In genomic region chr2:126495230-126495629, GRCm38 (mm10) we compare ENCODE assay signal across 21 mouse cellular contexts. TPM values are rescaled to one million over a fixed set of nuclear protein-coding genes. Genes with fewer than 3 reads are reported as not detected.
DNase-seq lines count a peak whose midpoint lies in the region; ATAC-seq and TF ChIP-seq lines count a peak whose summit lies in the region.
"Had no signal": no experiment of that assay in that cellular context is flagged by ENCODE, and none has a peak within 500 bp of the region (broad histone marks: within the 10 kb centered on the region; RNA-seq: fewer than 3 reads in every experiment).

No protein-coding gene starts in this region.

- H3K9ac ChIP-seq in embryonic facial prominence, embryonic 14.5 days (ENCODE audit: low read depth, low read length), result no peak overlapping the region
- no peak overlapping the region for H3K9ac ChIP-seq in hindbrain, postnatal 0 days (replicated peaks; ENCODE audit: low read length)
- H3K9ac ChIP-seq in hindbrain, embryonic 16.5 days (ENCODE audit: low read depth, low read length), result no peak overlapping the region
- no peak overlapping the region for H3K9ac ChIP-seq in neural tube, embryonic 13.5 days
- H3K9ac ChIP-seq in neural tube, embryonic 15.5 days (replicated peaks), result no peak overlapping the region
- H3K9ac ChIP-seq: forebrain, embryonic 12.5 days; heart, embryonic 12.5 days; hindbrain, embryonic 12.5 days had no signal

- H3K4me1 ChIP-seq in embryonic facial prominence, embryonic 14.5 days (ENCODE audit: control insufficient read depth, insufficient read depth, low read length), result no peaks in the 10 kb centered on the region
- no peaks in the 10 kb centered on the region for H3K4me1 ChIP-seq in embryonic facial prominence, embryonic 10.5 days
- no peaks in the 10 kb centered on the region for H3K4me1 ChIP-seq in hindbrain, postnatal 0 days (ENCODE audit: insufficient read depth, low read length)
- no peaks in the 10 kb centered on the region for H3K4me1 ChIP-seq in hindbrain, embryonic 16.5 days (ENCODE audit: control insufficient read depth, insufficient read depth, low read depth, low read length)
- peaks cover 12% of the 10 kb centered on the region for H3K4me1 ChIP-seq in neural tube, embryonic 13.5 days (replicated peaks)
- H3K4me1 ChIP-seq in neural tube, embryonic 15.5 days, result peaks cover 5% of the 10 kb centered on the region; the same call in 1 of the 2 replicates
- H3K4me1 ChIP-seq: forebrain, embryonic 12.5 days; heart, embryonic 12.5 days; hindbrain, embryonic 12.5 days had no signal

- TF ChIP-seq CTCF in hindbrain, postnatal 0 days (IDR thresholded peaks at IDR 0.05; ENCODE audit: low read depth), result no peak

- H3K4me3 ChIP-seq in embryonic facial prominence, embryonic 14.5 days (ENCODE audit: low read depth, low read length), result no peak overlapping the region
- H3K4me3 ChIP-seq in embryonic facial prominence, embryonic 10.5 days, result no peak overlapping the region
- H3K4me3 ChIP-seq in hindbrain, postnatal 0 days (ENCODE audit: low read length), result no peak overlapping the region
- H3K4me3 ChIP-seq in hindbrain, embryonic 16.5 days (ENCODE audit: low read length), result no peak overlapping the region
- no peak overlapping the region for H3K4me3 ChIP-seq in neural tube, embryonic 13.5 days
- no peak overlapping the region for H3K4me3 ChIP-seq in neural tube, embryonic 15.5 days (replicated peaks)
- H3K4me3 ChIP-seq: forebrain, embryonic 12.5 days; heart, embryonic 12.5 days; hindbrain, embryonic 12.5 days had no signal

- no peaks in the 10 kb centered on the region for H3K27me3 ChIP-seq in embryonic facial prominence, embryonic 14.5 days (replicated peaks; ENCODE audit: control insufficient read depth, insufficient read depth, low read length)
- no peaks in the 10 kb centered on the region for H3K27me3 ChIP-seq in embryonic facial prominence, embryonic 10.5 days (replicated peaks; ENCODE audit: low read depth, poor library complexity, severe bottlenecking)
- H3K27me3 ChIP-seq in hindbrain, postnatal 0 days (ENCODE audit: insufficient read depth, low read length), result no peaks in the 10 kb centered on the region
- no peaks in the 10 kb centered on the region for H3K27me3 ChIP-seq in hindbrain, embryonic 16.5 days (replicated peaks; ENCODE audit: control insufficient read depth, insufficient read depth, low read length)
- no peaks in the 10 kb centered on the region for H3K27me3 ChIP-seq in neural tube, embryonic 13.5 days
- H3K27me3 ChIP-seq in neural tube, embryonic 15.5 days (replicated peaks), result no peaks in the 10 kb centered on the region
- H3K27me3 ChIP-seq: CH12.LX; forebrain, embryonic 12.5 days; heart, embryonic 12.5 days; hindbrain, embryonic 12.5 days had no signal

- WGBS in embryonic facial prominence, embryonic 14.5 days, result 60% methylated on average over 7 of the region's 7 CpGs
- 77% methylated on average over 7 of the region's 7 CpGs for WGBS in embryonic facial prominence, embryonic 10.5 days
- WGBS in hindbrain, postnatal 0 days, result 51% methylated on average over 7 of the region's 7 CpGs
- whole genome bisulfite sequencing in hindbrain, embryonic 16.5 days, result 38% methylated on average over 7 of the region's 7 CpGs
- WGBS in neural tube, embryonic 13.5 days, result 27% methylated on average over 7 of the region's 7 CpGs
- WGBS in neural tube, embryonic 15.5 days, result 23% methylated on average over 7 of the region's 7 CpGs

- H3K27ac ChIP-seq in embryonic facial prominence, embryonic 14.5 days (replicated peaks; ENCODE audit: low read depth, low read length), result no peak overlapping the region
- H3K27ac ChIP-seq in embryonic facial prominence, embryonic 10.5 days (replicated peaks), result no peak overlapping the region
- H3K27ac ChIP-seq in hindbrain, postnatal 0 days, result no peak overlapping the region
- no peak overlapping the region for H3K27ac ChIP-seq in hindbrain, embryonic 16.5 days (ENCODE audit: low read depth, low read length)
- H3K27ac ChIP-seq in neural tube, embryonic 13.5 days (replicated peaks), result 0 out of 2 replicates have a peak overlapping the region, but pooled peaks have one; percentile 13
- no peak overlapping the region for H3K27ac ChIP-seq in neural tube, embryonic 15.5 days (replicated peaks)
- H3K27ac ChIP-seq: forebrain, embryonic 12.5 days; hindbrain, embryonic 12.5 days had no signal

- no peak overlapping the region for H3K4me2 ChIP-seq in embryonic facial prominence, embryonic 14.5 days (ENCODE audit: low read depth, low read length)
- no peak overlapping the region for H3K4me2 ChIP-seq in hindbrain, postnatal 0 days (ENCODE audit: low read depth, low read length)
- H3K4me2 ChIP-seq in hindbrain, embryonic 16.5 days (ENCODE audit: low read length), result no peak overlapping the region
- H3K4me2 ChIP-seq in neural tube, embryonic 13.5 days, result no peak overlapping the region
- no peak overlapping the region for H3K4me2 ChIP-seq in neural tube, embryonic 15.5 days
- H3K4me2 ChIP-seq: forebrain, embryonic 12.5 days; heart, embryonic 12.5 days; hindbrain, embryonic 12.5 days had no signal

- 0 out of 2 replicates have a peak, but pooled peaks have one; percentile 31 for ATAC-seq in embryonic facial prominence, embryonic 14.5 days (ENCODE audit: low read depth)
- no peak for ATAC-seq in hindbrain, postnatal 0 days
- no peak for ATAC-seq in hindbrain, embryonic 16.5 days
- ATAC-seq in neural tube, embryonic 13.5 days (ENCODE audit: low read depth), result peak; percentile 56; the same call in 1 of the 2 replicates
- ATAC-seq in neural tube, embryonic 15.5 days (ENCODE audit: low FRiP score), result no peak
- ATAC-seq: forebrain, embryonic 16.5 days; intestine, embryonic 16.5 days; Patski had no signal

- no peaks in the 10 kb centered on the region for H3K36me3 ChIP-seq in embryonic facial prominence, embryonic 14.5 days (ENCODE audit: control insufficient read depth, insufficient read depth, low read length)
- H3K36me3 ChIP-seq in embryonic facial prominence, embryonic 10.5 days (replicated peaks), result no peaks in the 10 kb centered on the region
- no peaks in the 10 kb centered on the region for H3K36me3 ChIP-seq in hindbrain, postnatal 0 days (ENCODE audit: insufficient read depth, low read length)
- no peaks in the 10 kb centered on the region for H3K36me3 ChIP-seq in hindbrain, embryonic 16.5 days (ENCODE audit: control insufficient read depth, insufficient read depth, low read length)
- H3K36me3 ChIP-seq in neural tube, embryonic 13.5 days, result no peaks in the 10 kb centered on the region
- no peaks in the 10 kb centered on the region for H3K36me3 ChIP-seq in neural tube, embryonic 15.5 days
- H3K36me3 ChIP-seq: forebrain, embryonic 12.5 days; heart, embryonic 12.5 days; hindbrain, embryonic 12.5 days had no signal

- peak; percentile 17 for DNase-seq in embryonic facial prominence, embryonic 14.5 days (ENCODE audit: low spot score)
- no peak for DNase-seq in embryonic facial prominence, embryonic 10.5 days (ENCODE audit: low spot score)
- DNase-seq in hindbrain, postnatal 0 days (ENCODE audit: low spot score), result peak; percentile 9
- peak; percentile 48 for DNase-seq in retina, postnatal 1 day
- DNase-seq in adrenal gland, postnatal 25 days, result no peak
- DNase-seq: adrenal gland, postnatal 14 days; cerebellum, postnatal 14 days; gastrocnemius, postnatal 14 days; heart, postnatal 36 days had no signal

- no peaks in the 10 kb centered on the region for H3K9me3 ChIP-seq in embryonic facial prominence, embryonic 14.5 days (ENCODE audit: control insufficient read depth, low read length)
- H3K9me3 ChIP-seq in embryonic facial prominence, embryonic 10.5 days, result no peaks in the 10 kb centered on the region
- no peaks in the 10 kb centered on the region for H3K9me3 ChIP-seq in hindbrain, postnatal 0 days (ENCODE audit: low read length)
- H3K9me3 ChIP-seq in hindbrain, embryonic 16.5 days (ENCODE audit: control insufficient read depth, low read length), result no peaks in the 10 kb centered on the region
- no peaks in the 10 kb centered on the region for H3K9me3 ChIP-seq in neural tube, embryonic 13.5 days
- no peaks in the 10 kb centered on the region for H3K9me3 ChIP-seq in neural tube, embryonic 15.5 days (replicated peaks)
- H3K9me3 ChIP-seq: forebrain, embryonic 12.5 days; heart, embryonic 12.5 days; hindbrain, embryonic 12.5 days had no signal

RNA-seq across cellular contexts. Expression of gene Atp8b4, which starts 5.2 kb away (rescaled TPM):
- polyA plus RNA-seq in embryonic facial prominence, embryonic 14.5 days (2014; fragmentation: Nextera tagmentation; extraction: Ambion mirVana), result 2.1 and 2.6 TPM in 2 replicates
- polyA plus RNA-seq in embryonic facial prominence, embryonic 10.5 days (2016; fragmentation: Nextera tagmentation; extraction: Ambion mirVana), result 0.52 and 1.3 TPM in 2 replicates
- 0.10 and 0.18 TPM in 2 replicates for total RNA-seq in hindbrain, postnatal 0 days (2014; rRNA removed)
- 0.05 TPM in 1 of 2 replicates, not detected in the other for polyA plus RNA-seq in hindbrain, postnatal 0 days (2015; fragmentation: Nextera tagmentation; extraction: Ambion mirVana)
- polyA plus RNA-seq in hindbrain, embryonic 16.5 days (2015; fragmentation: Nextera tagmentation; extraction: Ambion mirVana), result 0.11 and 0.15 TPM in 2 replicates
- 0.06 TPM in 1 of 2 replicates, not detected in the other for polyA plus RNA-seq in neural tube, embryonic 13.5 days (2015; fragmentation: Nextera tagmentation; extraction: Ambion mirVana)
- 0.08 and 3.3 TPM in 2 replicates for polyA plus RNA-seq in neural tube, embryonic 15.5 days (2015; fragmentation: Nextera tagmentation; extraction: Ambion mirVana)
- total RNA-seq in adrenal gland, postnatal 25 days (2021), result 0.82 and 1.00 TPM in 2 replicates
- polyA plus RNA-seq: cortical plate, adult 2 months; forebrain, embryonic 16.5 days had no signal

RNA-seq across cellular contexts. Expression of gene Slc27a2, which starts 57.0 kb away (rescaled TPM):
- polyA plus RNA-seq in embryonic facial prominence, embryonic 14.5 days (2014; fragmentation: Nextera tagmentation; extraction: Ambion mirVana), result 10.4 and 10.8 TPM in 2 replicates
- 1.5 and 3.8 TPM in 2 replicates for polyA plus RNA-seq in embryonic facial prominence, embryonic 10.5 days (2016; fragmentation: Nextera tagmentation; extraction: Ambion mirVana)
- 6.4 and 9.8 TPM in 2 replicates for total RNA-seq in hindbrain, postnatal 0 days (2014; rRNA removed)
- polyA plus RNA-seq in hindbrain, postnatal 0 days (2015; fragmentation: Nextera tagmentation; extraction: Ambion mirVana), result 7.9 and 8.2 TPM in 2 replicates
- polyA plus RNA-seq in hindbrain, embryonic 16.5 days (2015; fragmentation: Nextera tagmentation; extraction: Ambion mirVana), result 12.4 and 12.7 TPM in 2 replicates
- polyA plus RNA-seq in neural tube, embryonic 13.5 days (2015; fragmentation: Nextera tagmentation; extraction: Ambion mirVana), result 6.0 and 7.0 TPM in 2 replicates
- polyA plus RNA-seq in neural tube, embryonic 15.5 days (2015; fragmentation: Nextera tagmentation; extraction: Ambion mirVana), result 10.7 and 11.3 TPM in 2 replicates
- total RNA-seq in adrenal gland, postnatal 25 days (2021), result 18.8 and 40.4 TPM in 2 replicates
- total RNA-seq: CH12.LX had no signal
- polyA plus RNA-seq: activated CD4-positive, CD25-positive, alpha-beta regulatory T cell, adult 4 months; Patski had no signal

Comparison
In these comparisons a context has a peak if more than half of its experiments do, and no peak if none do; other contexts are left out.
1. ATAC-seq: peak in embryonic facial prominence, embryonic 14.5 days (single experiment) and neural tube, embryonic 13.5 days (single experiment); none in hindbrain, postnatal 0 days (single experiment), hindbrain, embryonic 16.5 days (single experiment) and neural tube, embryonic 15.5 days (single experiment).
2. DNase-seq: peak in embryonic facial prominence, embryonic 14.5 days (single experiment), hindbrain, postnatal 0 days (single experiment) and retina, postnatal 1 day (single experiment); none in embryonic facial prominence, embryonic 10.5 days (single experiment) and adrenal gland, postnatal 25 days (single experiment).